Mouse (Mus musculus): ENCODE data around the gene Sept14.

The Sept14 gene

GRCm38 (mm10) chr5:129669453-129670035, 38.8 kb downstream of the Sept14 start:
- no peak for DNase-seq (ENCODE audit: low read depth)

DNA sequence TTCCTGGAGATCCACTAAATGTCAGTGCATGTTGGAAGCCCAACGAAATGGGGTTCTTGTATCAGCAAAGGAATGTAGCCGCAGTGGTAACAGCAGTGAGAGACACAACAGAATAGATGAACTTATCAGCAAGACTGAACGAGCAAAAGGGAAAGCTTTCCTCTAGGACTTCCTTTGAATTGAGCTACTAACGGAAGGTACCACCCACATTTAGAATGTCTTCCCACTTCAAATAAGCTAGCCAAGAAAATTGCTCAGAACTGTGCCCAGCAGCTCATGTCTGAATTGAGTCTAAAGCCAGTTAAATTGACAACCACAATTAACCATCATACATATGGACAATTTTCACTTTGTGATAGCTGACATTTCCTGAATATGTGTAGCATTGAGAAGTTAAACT, 40.5 kb downstream of the Sept14 start:
- no peak for DNase-seq (ENCODE audit: low read depth)

- no peak for DNase-seq (ENCODE audit: low read depth)
Observed at GRCm38 (mm10) chr5:129666271-129666909, 41.9 kb downstream of the Sept14 start.

DNA sequence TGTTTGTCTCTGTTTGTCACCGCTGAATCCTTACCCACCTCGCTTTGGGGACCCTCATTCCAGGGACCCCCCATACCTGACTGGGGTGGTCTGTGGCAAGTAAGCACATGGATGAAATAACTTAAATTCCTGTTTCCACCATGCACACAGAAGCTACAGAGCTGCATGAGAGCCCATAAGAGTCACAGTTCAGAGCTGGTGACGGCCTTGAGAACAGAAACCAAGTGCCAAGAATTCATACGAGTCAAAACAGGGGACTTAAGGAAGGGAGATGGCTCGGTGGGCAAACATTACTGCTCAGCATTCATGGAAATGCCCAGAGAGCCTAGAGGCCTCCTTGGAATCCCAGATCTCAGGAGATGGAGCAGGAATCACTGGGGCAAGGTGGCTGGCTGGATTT, 44.2 kb downstream of the Sept14 start:
- DNase-seq (ENCODE audit: low read depth): no peak

DNA sequence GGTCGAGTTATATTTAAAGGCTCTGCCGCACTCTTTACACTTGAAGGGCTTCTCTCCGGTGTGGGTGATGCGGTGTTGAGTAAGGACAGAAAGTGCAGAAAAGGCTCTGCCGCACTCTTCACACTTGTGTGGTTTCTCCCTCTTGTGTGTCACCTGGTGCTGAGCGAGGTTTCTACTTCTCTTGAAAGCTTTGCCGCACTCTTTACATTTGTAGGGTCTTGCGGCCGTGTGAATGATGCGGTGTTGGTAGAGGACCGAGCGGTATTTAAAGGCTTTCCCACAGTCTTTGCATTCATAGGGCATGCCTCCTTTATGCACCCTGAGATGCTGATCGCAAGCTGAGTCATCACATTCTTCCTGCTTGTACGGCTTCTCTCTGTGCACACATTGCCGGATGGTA, 50.4 kb downstream of the Sept14 start:
- DNase-seq (ENCODE audit: low read depth): no peak

- no peak for DNase-seq (ENCODE audit: low read depth)
Observed at GRCm38 (mm10) chr5:129657016-129657415, 51.3 kb downstream of the Sept14 start.

DNA sequence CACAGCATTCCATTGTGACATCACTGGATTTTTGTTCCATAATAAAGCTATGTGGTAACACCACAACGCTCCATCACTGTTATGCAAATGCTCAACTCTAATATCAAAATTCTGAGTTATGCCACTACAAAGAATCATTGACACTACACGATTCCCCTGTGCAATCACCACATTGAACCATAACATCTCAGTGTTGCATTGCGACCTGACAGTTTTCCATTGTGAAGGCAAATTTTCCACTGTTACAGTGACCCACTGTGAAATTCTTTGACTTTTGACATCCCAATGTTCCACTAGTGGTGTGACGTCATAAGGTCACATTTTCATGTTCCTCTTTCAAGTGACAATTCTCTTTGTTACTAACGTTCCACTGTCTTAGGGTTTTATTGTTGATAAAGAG, 57.5 kb downstream of the Sept14 start:
- DNase-seq (ENCODE audit: low read depth): no peak

All from naive thymus-derived CD4-positive, alpha-beta T cell, adult 2 months (primary cell).